Mouse (Mus musculus) neural tube, embryonic 14.5 days (tissue): Measurements from ENCODE around the gene Hist1h2be. TPM values are rescaled to one million over a fixed set of nuclear protein-coding genes. Genes with fewer than 3 reads are reported as not detected.
"Not testable (repeated sequence)": the region's sequence is repeated elsewhere in the genome, so short reads cannot be mapped to it uniquely, and the experiment has no call there.

Experiments used
- ATAC-seq: fragments of 200-750 bp; cut with Nextera tagmentation; 2 replicates; pipeline ENCODE4 v1.8.0; 2017; ENCODE audit warnings: low read depth, mild to moderate bottlenecking, moderate TSS enrichment, moderate library complexity
- H3K27ac ChIP-seq: fragments of 300-500 bp; sonication (generic); 2 replicates; pipeline ENCODE4 v1.5.1; 2014; ENCODE audit warnings: low read depth, mild to moderate bottlenecking, control low read depth, low read length, moderate library complexity, mixed read lengths
- H3K27me3 ChIP-seq: fragments of 300-500 bp; sonication (generic); 2 replicates; pipeline ENCODE4 v1.6.1; 2014; ENCODE audit warnings: low read length; ENCODE audit not compliant: control insufficient read depth, insufficient read depth
- H3K36me3 ChIP-seq: fragments of 300-500 bp; sonication (generic); 2 replicates; pipeline ENCODE4 v1.6.1; 2014; ENCODE audit warnings: low read length, mixed read lengths; ENCODE audit not compliant: control insufficient read depth, insufficient read depth
- H3K4me1 ChIP-seq: fragments of 300-500 bp; sonication (generic); 2 replicates; pipeline ENCODE4 v1.6.1; 2014; ENCODE audit warnings: low read length; ENCODE audit not compliant: control insufficient read depth, insufficient read depth
- H3K4me2 ChIP-seq: fragments of 300-500 bp; sonication (generic); 2 replicates; pipeline ENCODE4 v1.6.1; 2014; ENCODE audit warnings: mild to moderate bottlenecking, low read depth, low read length, control low read depth
- H3K4me3 ChIP-seq: fragments of 300-500 bp; sonication (generic); 2 replicates; pipeline ENCODE4 v1.5.1; 2014; ENCODE audit warnings: low read depth, low read length, control low read depth, mixed read lengths
- H3K9ac ChIP-seq: fragments of 300-500 bp; sonication (generic); replicated peaks from 2 replicates; pipeline ENCODE4 v1.6.1; 2014; ENCODE audit warnings: low read depth, mild to moderate bottlenecking, control low read depth, low read length, mixed read lengths
- H3K9me3 ChIP-seq: fragments of 300-500 bp; sonication (generic); 2 replicates; pipeline ENCODE4 v1.6.1; 2016; ENCODE audit warnings: low read length; ENCODE audit not compliant: control insufficient read depth
- WGBS: fragments of 180-500 bp; shearing (Covaris S2); extraction: QIAGEN DNeasy Blood & Tissue Kit; methylation state at CpG from one replicate; pipeline ENCODE4 v1.1.7; 2014; 5-methylcytosine and 5-hydroxymethylcytosine counted together
- polyA plus RNA-seq: library from polyadenylated mRNA; unstranded; fragments of >200 nt; fragmentation: Nextera tagmentation; extraction: Ambion mirVana; gene quantifications from 2 replicates; pipeline ENCODE4 v1.2.1, GENCODE M21; 2014

Hist1h2be gene
- polyA plus RNA-seq, 1 experiment from 2014 or later: 1.3 TPM

DNA sequence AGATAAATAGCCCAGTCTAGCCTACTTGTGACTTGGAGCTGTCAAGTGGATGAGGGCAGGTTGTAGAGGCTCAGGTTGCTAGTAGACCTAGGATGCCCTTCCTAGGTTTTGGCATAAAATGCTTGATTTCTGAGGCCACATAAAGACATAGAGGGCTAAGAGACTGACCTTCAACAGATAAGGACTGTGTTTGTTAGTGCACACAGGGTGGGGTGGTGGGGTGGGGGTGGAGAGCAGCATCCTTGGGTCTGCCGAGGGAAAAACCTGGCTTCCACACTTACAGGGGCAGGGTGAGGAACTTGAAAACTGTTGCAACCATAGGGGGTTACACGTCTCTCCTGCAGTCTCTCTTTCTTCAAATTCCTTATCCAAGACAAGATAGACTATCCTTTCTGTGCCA is 25.7 kb downstream of the Hist1h2be start:
- H3K4me1 ChIP-seq: no peaks in the 10 kb centered on the region
- H3K9me3 ChIP-seq: no peaks in the 10 kb centered on the region
- WGBS: 86% methylated on average over 2 of the region's 2 CpGs
- no peaks in the 10 kb centered on the region for H3K27me3 ChIP-seq
- no peak for ATAC-seq
- no peak overlapping the region for H3K4me2 ChIP-seq
- no peak overlapping the region for H3K4me3 ChIP-seq
- H3K27ac ChIP-seq: no peak overlapping the region
- H3K36me3 ChIP-seq: no peaks in the 10 kb centered on the region
- no peak overlapping the region for H3K9ac ChIP-seq

DNA sequence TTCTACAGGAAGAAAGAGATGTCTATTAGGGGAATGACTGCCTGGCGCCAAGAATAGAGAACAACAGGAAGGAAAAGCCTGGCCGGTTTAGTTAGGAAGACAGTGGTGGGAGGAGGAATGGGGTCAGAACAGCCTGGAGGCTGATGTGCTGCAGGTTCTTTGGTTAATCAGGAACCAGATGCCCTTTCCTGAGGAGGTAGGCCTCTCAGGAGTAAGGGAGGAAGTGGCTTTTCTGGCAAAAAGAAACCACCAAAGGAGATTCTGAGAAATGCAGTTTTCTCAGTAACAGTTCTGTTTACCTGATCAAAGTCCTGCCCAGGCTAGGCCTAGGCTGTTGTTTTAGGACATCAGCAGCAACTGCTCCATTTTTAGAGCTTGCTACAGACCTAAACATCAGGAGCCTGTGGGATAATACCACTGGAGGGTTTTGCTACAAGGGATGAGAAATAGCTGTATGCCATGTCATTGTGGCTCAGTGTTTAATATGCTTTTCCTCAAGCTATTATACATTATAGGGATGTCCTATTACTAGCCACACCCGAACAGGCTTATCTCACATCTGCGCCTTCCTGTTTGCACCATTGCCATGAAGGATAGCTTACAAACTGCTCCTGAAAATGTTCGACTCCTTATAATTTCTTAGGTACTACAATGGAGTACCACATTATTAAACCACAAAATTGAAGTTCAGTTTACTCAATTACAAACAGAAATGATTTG is 27.7 kb downstream of the Hist1h2be start:
- H3K4me1 ChIP-seq: no peaks in the 10 kb centered on the region
- no peak overlapping the region for H3K4me2 ChIP-seq
- WGBS: 87% methylated on average over 5 of the region's 5 CpGs
- H3K27me3 ChIP-seq: no peaks in the 10 kb centered on the region
- no peak overlapping the region for H3K27ac ChIP-seq
- no peaks in the 10 kb centered on the region for H3K36me3 ChIP-seq
- H3K4me3 ChIP-seq: no peak overlapping the region
- H3K9me3 ChIP-seq: no peaks in the 10 kb centered on the region
- ATAC-seq: no peak
- H3K9ac ChIP-seq: no peak overlapping the region

DNA sequence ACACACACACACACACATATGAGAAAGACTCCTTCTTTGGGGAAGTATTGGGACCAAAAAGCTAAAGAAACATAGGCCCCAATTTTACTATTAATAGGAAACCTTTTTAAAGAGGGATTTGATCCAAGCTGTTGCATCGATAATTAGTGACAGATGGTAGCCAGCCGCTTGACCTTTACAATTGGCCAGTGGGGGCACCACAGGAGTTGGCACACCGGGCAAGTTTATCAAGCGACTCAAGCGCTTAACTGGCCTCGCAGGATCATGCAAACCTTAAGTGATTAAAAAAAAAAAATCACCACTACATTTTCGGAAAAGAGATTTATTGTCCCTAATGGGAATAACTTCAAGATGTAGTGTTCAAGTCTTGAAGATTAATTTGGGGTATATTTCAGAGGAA is 28.3 kb downstream of the Hist1h2be start:
- Histone ChIP-seq H3K4me3 (no peak overlapping the region), H3K4me2 (no peak overlapping the region), H3K9ac (no peak overlapping the region), H3K9me3 (no peaks in the 10 kb centered on the region), H3K36me3 (no peaks in the 10 kb centered on the region), H3K4me1 (no peaks in the 10 kb centered on the region), H3K27me3 (no peaks in the 10 kb centered on the region), H3K27ac (no peak overlapping the region)
- WGBS: 93% methylated on average over 7 of the region's 7 CpGs
- no peak for ATAC-seq

DNA sequence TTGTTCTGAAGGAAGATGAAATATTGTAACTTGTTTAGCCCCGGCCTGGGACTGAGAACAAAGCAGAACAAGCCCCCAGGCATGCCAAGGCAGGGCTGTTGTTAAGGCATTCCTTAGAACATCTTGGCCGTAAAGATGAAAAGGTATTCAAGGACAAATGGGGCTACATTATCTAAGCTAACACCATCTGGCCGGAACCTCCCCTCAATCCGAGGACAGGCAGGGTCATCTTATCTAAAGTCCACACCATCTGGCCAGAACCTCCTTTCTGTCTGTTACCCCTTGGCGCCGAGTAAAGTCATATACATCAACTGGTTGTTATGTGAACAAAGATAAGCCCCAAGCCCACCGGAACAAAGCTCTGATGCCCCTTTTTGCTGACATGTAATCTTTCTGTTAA is 29.0 kb downstream of the Hist1h2be start:
- H3K4me2 ChIP-seq, H3K4me1 ChIP-seq, H3K9me3 ChIP-seq, H3K4me3 ChIP-seq, ATAC-seq, H3K36me3 ChIP-seq, H3K9ac ChIP-seq, H3K27me3 ChIP-seq, H3K27ac ChIP-seq: not testable (repeated sequence)
- 84% methylated on average over 7 of the region's 7 CpGs for WGBS

DNA sequence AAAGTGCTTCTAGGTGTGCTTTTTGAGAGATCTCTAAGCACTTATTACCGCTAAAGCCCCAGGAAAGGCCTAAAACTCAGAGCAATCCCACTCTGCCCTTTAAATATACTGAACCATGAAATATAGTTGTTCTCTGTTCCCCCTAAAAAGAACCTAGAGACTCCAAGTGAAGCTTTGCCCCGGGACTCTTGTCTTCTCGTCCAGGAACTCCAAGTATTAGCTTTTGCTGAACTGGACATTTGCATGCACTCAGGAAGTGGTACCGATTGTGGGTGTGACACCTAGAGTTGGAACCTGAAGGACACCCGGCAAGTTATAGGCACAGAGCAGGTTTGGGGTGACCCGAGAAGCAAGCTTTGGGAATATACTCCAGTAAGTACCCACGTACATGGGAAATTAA is 29.7 kb downstream of the Hist1h2be start:
- H3K9ac ChIP-seq: no peak overlapping the region
- H3K27ac ChIP-seq: no peak overlapping the region
- no peaks in the 10 kb centered on the region for H3K9me3 ChIP-seq
- 94% methylated on average over 7 of the region's 7 CpGs for WGBS
- no peak overlapping the region for H3K4me3 ChIP-seq
- no peak overlapping the region for H3K4me2 ChIP-seq
- H3K4me1 ChIP-seq: peaks cover 7% of the 10 kb centered on the region
- H3K36me3 ChIP-seq: no peaks in the 10 kb centered on the region
- ATAC-seq: no peak
- no peaks in the 10 kb centered on the region for H3K27me3 ChIP-seq

DNA sequence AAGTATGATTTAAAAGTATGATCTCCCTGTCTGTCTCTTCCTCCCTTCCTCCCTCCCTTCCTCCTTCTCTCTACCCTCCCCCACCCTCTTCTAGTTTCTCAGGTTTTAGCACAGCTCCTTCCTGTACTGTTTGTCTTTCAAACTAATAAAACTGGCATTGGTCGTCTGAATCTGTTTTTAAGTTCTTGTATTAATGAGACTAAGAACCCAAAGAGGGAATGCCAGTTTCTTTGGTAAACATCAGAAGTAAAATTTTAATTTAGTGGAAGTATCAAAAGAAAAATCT is 34.0 kb downstream of the Hist1h2be start:
- Histone ChIP-seq H3K9me3 (no peaks in the 10 kb centered on the region), H3K27me3 (no peaks in the 10 kb centered on the region), H3K4me2 (peak overlapping the region; percentile 62), H3K4me3 (0 out of 2 replicates have a peak overlapping the region, but pooled peaks have one; percentile 46), H3K27ac (no peak overlapping the region; the same call in 1 of the 2 replicates), H3K4me1 (peaks cover 21% of the 10 kb centered on the region), H3K36me3 (no peaks in the 10 kb centered on the region), H3K9ac (no peak overlapping the region)
- ATAC-seq: no peak
- 0% methylated on average over 1 of the region's 1 CpGs for WGBS

DNA sequence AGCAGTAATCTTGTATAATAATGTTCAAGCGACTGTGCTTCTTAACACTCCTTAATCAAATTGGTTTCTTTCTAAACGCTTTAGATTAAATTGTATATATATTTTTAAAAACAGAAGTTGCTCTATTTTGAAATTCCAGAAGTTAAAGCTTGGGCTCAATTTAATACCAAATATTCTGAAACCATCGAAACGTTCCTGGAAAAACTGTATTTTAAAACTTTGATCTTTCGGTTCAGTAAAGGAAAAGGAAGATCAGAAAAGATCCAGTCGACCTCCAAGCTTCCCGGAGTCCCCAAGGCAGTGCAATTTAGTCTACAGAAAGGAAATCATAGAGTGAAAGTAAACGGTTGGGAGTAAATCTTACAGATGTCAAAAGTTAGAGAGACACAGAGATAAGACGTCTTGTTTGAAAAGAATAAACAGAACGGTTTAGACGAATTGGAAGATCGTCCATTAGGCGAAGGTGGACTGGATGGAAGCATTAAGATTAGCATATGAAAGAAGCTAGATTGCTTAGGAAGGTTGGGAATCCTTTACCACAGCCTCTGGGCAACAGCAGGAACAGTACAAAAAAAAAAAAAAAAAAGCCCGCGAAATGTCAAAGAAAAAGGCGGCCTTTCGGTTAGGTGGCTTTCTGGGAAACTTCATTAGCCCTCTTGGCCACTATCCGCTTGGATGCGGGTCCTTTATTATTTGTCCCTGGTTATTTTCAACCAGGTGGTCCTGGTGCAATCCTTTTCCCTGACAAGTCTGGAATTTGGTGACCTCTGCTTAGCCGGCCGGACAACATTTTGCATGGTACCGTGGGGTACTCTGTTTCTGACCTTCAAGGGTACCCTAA is 34.6 kb downstream of the Hist1h2be start:
- H3K4me2 ChIP-seq: peak overlapping the region; percentile 62
- no peaks in the 10 kb centered on the region for H3K27me3 ChIP-seq
- no peak for ATAC-seq
- H3K27ac ChIP-seq: peak overlapping the region; percentile 55
- under 1% methylated on average over 22 of the region's 22 CpGs for WGBS
- H3K9me3 ChIP-seq: no peaks in the 10 kb centered on the region
- H3K36me3 ChIP-seq: no peaks in the 10 kb centered on the region
- H3K4me1 ChIP-seq: peaks cover 23% of the 10 kb centered on the region
- H3K4me3 ChIP-seq: peak overlapping the region; percentile 46
- H3K9ac ChIP-seq: 0 out of 2 replicates have a peak overlapping the region, but pooled peaks have one; percentile 28

DNA sequence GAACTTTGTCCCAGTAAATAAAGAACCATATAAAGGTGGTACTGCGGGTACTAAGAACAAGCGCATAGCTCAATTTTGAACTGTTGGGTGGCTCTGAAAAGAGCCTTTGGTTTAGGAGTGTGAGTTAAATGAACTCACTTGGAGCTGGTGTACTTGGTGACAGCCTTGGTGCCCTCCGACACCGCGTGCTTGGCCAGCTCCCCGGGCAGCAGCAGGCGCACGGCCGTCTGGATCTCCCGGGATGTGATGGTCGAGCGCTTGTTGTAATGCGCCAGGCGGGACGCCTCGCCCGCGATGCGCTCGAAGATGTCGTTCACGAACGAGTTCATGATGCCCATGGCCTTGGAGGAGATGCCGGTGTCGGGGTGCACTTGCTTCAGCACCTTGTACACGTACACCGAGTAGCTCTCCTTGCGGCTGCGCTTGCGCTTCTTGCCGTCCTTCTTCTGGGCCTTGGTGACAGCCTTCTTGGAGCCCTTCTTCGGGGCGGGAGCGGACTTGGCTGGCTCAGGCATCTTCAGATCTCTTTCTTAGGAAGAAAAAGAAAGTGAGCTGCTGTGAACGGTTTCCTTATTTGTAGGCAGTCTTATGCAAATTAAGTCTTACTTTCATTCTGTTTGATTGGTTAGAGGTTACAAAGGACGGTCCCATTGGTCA is 35.4 kb downstream of the Hist1h2be start:
- not testable (repeated sequence) for H3K36me3 ChIP-seq, H3K27me3 ChIP-seq, H3K9me3 ChIP-seq
- WGBS: 0% methylated on average over 19 of the region's 36 CpGs
- Histone ChIP-seq H3K27ac (peak overlapping the region; percentile 92), H3K4me3 (peak overlapping the region; percentile 46), H3K9ac (peak overlapping the region; percentile 72), H3K4me2 (peak overlapping the region; percentile 92), H3K4me1 (peaks cover 23% of the 10 kb centered on the region)
- peak; percentile 89 for ATAC-seq

DNA sequence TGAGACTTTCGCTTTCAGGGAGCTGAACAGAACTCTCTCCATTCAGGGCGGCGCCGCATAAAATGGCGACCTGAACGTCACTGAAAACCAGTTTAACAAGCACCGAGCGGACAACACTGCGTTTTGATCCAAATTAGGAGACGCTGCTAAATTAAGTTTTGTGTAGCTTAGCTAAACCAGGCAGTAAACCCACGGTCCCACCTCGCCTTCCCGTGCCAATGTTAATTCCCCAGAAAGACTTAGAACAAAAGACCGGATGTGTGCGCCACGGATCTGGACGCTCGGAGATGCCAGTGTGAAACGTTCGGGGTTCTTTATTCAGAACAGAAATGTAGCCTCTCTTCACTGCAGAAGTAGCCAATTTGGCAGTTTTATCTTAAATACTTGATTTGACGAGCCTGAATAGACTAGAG is 35.9 kb downstream of the Hist1h2be start:
- peak overlapping the region; percentile 92 for H3K4me2 ChIP-seq
- under 1% methylated on average over 21 of the region's 21 CpGs for WGBS
- ATAC-seq: no peak
- peak overlapping the region; percentile 72 for H3K9ac ChIP-seq
- peak overlapping the region; percentile 46 for H3K4me3 ChIP-seq
- no peaks in the 10 kb centered on the region for H3K36me3 ChIP-seq
- H3K9me3 ChIP-seq: no peaks in the 10 kb centered on the region
- H3K4me1 ChIP-seq: peaks cover 23% of the 10 kb centered on the region
- no peaks in the 10 kb centered on the region for H3K27me3 ChIP-seq
- peak overlapping the region; percentile 92 for H3K27ac ChIP-seq
